Mouse (Mus musculus) neural tube, embryonic 15.5 days (tissue): ENCODE measurements around the gene Gm20388. TPM values are rescaled to one million over a fixed set of nuclear protein-coding genes. Genes with fewer than 3 reads are reported as not detected.

ENCODE experiments used
- ATAC-seq: fragments of 200-750 bp; cut with Nextera tagmentation; 2 replicates; pipeline ENCODE4 v1.8.0; 2017; ENCODE audit warnings: mild to moderate bottlenecking, moderate TSS enrichment, moderate library complexity; ENCODE audit not compliant: low FRiP score
- H3K27ac ChIP-seq: fragments of 300-500 bp; sonication (generic); replicated peaks from 2 replicates; pipeline ENCODE4 v1.5.1; 2015; ENCODE audit warnings: mild to moderate bottlenecking, inconsistent platforms
- H3K27me3 ChIP-seq: fragments of 300-500 bp; sonication (generic); replicated peaks from 2 replicates; pipeline ENCODE4 v1.6.1; 2015; ENCODE audit warnings: inconsistent platforms
- H3K36me3 ChIP-seq: fragments of 300-500 bp; sonication (generic); 2 replicates; pipeline ENCODE4 v1.6.1; 2015; ENCODE audit warnings: inconsistent platforms
- H3K4me1 ChIP-seq: fragments of 300-500 bp; sonication (generic); 2 replicates; pipeline ENCODE4 v1.6.1; 2015; ENCODE audit warnings: inconsistent platforms
- H3K4me2 ChIP-seq: fragments of 300-500 bp; sonication (generic); 2 replicates; pipeline ENCODE4 v1.6.1; 2015; ENCODE audit warnings: inconsistent platforms, mild to moderate bottlenecking, moderate library complexity
- H3K4me3 ChIP-seq: fragments of 300-500 bp; sonication (generic); replicated peaks from 2 replicates; pipeline ENCODE4 v1.5.1; 2015; ENCODE audit warnings: mild to moderate bottlenecking, inconsistent platforms
- H3K9ac ChIP-seq: fragments of 300-500 bp; sonication (generic); replicated peaks from 2 replicates; pipeline ENCODE4 v1.6.1; 2015; ENCODE audit warnings: mild to moderate bottlenecking, inconsistent platforms
- H3K9me3 ChIP-seq: fragments of 300-500 bp; sonication (generic); replicated peaks from 2 replicates; pipeline ENCODE4 v1.6.1; 2016; ENCODE audit warnings: inconsistent platforms
- WGBS: fragments of 180-500 bp; shearing (Covaris S2); methylation state at CpG from one replicate; pipeline ENCODE4 v1.1.7; 2015; ENCODE audit warnings: mixed read lengths; 5-methylcytosine and 5-hydroxymethylcytosine counted together
- polyA plus RNA-seq: library from polyadenylated mRNA; unstranded; fragments of >200 nt; fragmentation: Nextera tagmentation; extraction: Ambion mirVana; gene quantifications from 2 replicates; pipeline ENCODE4 v1.2.1, GENCODE M21; 2015

Gene Gm20388
- polyA plus RNA-seq, 1 experiment from 2014 or later = not detected

DNA sequence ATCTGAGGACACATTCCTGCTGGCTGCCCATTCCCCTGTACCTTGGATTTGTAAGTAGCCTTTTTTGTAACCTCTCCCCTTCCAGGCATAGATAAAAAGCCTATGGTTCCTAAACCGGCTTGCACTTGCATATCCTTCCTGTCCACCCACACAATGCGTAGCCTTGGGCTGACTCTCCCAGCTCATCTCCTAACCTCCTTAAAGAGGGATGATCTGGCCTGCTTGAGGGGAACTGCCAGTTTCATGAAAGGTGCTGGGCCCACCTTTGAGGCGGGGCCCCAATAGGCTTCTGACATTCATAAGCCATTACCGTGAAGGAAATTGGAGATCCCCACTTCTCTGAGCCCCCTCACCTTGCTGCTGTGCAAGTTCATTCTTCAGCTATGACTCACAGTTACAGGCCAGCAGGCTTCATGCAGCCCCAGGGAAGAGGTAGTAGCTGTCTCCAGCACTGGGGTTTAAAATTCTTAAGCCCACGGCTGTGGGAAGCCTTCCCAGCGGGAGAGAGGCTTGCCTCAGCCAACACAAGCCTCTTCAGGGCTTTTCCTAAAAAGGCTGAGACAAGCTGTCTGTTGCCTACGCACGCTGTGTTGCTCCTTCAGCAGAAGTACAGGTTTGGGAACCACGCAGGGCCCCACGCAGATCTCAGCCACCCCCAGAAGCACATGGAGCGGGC is 2551.0 kb downstream of the Gm20388 start:
- H3K27ac ChIP-seq = no peak overlapping the region
- no peak overlapping the region for H3K9ac ChIP-seq
- 60% methylated on average over 11 of the region's 11 CpGs for WGBS
- H3K9me3 ChIP-seq = no peaks in the 10 kb centered on the region
- H3K27me3 ChIP-seq = peaks cover 60% of the 10 kb centered on the region
- no peak overlapping the region for H3K4me3 ChIP-seq
- H3K4me2 ChIP-seq = no peak overlapping the region
- peaks cover 17% of the 10 kb centered on the region for H3K4me1 ChIP-seq
- H3K36me3 ChIP-seq = peaks cover 14% of the 10 kb centered on the region
- ATAC-seq = no peak

DNA sequence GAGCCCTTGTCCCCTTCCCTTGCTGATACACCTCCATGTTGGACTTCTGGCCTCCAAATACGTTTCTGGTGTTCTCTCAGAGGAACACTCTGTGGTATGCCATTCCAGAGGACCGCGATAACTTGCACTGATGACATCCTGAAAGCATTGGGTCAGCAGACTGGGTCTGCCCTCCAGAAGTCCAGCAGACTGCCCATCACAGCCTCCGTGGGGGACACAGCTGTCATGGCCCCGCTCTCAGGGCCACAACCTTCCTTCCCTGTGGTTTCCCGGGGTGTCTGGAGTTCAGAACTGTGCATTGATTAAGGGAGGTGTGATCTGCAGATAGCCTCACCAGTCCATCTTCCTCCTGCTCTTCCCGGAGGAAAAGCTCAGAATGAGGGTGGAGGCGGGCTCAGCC is 2551.9 kb downstream of the Gm20388 start:
- Histone ChIP-seq H3K27ac (no peak overlapping the region), H3K4me2 (no peak overlapping the region), H3K9me3 (no peaks in the 10 kb centered on the region), H3K4me3 (no peak overlapping the region), H3K27me3 (peaks cover 60% of the 10 kb centered on the region), H3K36me3 (peaks cover 19% of the 10 kb centered on the region), H3K9ac (no peak overlapping the region), H3K4me1 (peaks cover 17% of the 10 kb centered on the region)
- no peak for ATAC-seq
- WGBS = 75% methylated on average over 8 of the region's 8 CpGs

DNA sequence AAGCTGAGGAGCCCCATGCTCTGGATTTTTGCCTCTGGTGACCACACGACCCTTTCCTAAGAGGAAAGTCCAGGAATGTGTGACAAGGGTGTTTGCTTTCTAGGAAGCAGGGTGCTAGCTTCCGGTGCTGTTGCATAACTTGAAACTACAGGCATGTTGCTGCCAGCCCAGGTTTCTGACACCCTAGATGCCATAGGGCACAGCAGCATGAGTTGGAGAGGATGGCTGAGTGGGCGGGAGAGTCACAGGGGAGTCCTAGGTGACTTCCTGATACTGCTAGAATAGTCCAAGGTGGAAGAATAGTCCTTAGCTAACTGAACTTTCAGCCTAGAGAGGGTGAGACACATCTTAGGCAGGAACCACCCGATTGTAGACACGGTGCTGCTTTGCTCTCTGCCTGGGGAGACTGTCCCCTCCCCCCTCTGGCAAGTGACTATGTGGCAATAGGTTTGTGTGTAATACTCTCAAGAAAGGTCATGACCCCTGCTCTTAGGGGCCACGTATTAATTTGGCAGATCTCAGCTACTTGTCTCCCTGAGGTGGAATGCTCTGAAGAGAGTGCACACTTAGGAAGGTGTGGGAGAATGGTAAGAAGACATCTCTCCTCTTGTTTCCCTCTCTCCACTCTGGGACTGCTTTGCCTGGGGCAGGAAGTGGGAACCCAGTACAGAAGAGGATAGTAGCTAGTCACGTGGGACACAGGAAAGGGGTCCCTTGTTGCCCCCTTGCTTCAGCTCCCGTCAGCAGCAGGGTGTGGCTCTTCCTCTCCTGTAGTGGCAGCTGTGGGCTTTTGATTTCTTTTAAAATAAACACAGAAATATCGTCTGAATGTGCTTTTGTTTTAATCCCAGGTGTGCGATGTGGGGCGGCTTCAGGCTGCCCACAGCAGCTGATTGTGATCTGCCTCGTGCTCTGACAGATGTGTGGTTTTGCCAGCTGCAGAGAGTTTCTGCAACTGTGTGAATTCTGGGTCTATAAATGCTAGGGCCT is 2553.3 kb downstream of the Gm20388 start:
- no peak for ATAC-seq
- Histone ChIP-seq H3K4me3 (no peak overlapping the region), H3K36me3 (peaks cover 26% of the 10 kb centered on the region), H3K4me1 (peaks cover 17% of the 10 kb centered on the region), H3K9me3 (no peaks in the 10 kb centered on the region), H3K4me2 (no peak overlapping the region), H3K27me3 (peaks cover 50% of the 10 kb centered on the region), H3K9ac (no peak overlapping the region), H3K27ac (no peak overlapping the region)
- 68% methylated on average over 12 of the region's 12 CpGs for WGBS

DNA sequence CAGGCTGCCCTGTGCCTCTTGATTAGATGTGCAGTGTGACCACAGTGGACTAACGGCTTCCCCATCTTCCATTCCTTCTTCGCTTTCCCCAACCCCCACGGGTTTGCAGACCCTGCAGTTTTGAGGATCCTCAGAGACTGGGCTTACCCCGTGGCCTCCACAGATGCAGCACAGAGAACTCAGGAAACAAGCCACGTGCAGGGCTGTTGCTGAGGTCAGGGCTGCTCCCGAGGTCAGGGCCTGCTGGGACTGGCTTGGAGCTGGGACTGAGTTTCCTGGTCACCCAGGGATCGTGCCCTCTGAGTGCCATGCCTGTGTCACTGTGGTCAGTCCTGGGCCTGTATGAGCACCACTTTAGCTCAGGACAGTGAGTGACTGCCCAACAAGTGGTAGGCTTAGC is 2554.3 kb downstream of the Gm20388 start:
- peaks cover 33% of the 10 kb centered on the region for H3K36me3 ChIP-seq
- peaks cover 40% of the 10 kb centered on the region for H3K27me3 ChIP-seq
- H3K27ac ChIP-seq = no peak overlapping the region
- H3K4me3 ChIP-seq = no peak overlapping the region
- peaks cover 15% of the 10 kb centered on the region for H3K4me1 ChIP-seq
- WGBS = 72% methylated on average over 7 of the region's 7 CpGs
- H3K9ac ChIP-seq = no peak overlapping the region
- no peak overlapping the region for H3K4me2 ChIP-seq
- ATAC-seq = no peak
- H3K9me3 ChIP-seq = no peaks in the 10 kb centered on the region

DNA sequence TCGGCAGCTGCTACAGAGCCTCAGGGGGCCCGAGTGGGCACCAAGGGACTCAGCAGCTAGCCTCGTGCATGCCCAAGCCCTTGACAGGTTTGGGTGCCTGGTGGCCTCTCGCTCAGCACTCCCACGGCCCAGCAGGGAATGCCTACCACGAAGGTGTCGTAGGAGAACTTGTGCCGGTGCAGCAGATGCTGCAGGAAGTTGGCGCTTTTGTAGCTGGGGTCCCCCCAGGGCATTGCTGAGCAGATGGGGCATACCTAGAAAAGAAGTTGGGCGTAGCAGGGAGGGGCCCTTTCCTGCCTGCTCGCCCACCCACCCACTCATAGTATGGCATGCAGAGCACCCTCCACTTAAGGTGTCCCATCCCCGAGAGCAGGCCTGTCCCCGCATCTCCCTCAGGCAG is 2557.2 kb downstream of the Gm20388 start:
- H3K36me3 ChIP-seq = peaks cover 40% of the 10 kb centered on the region
- H3K27ac ChIP-seq = no peak overlapping the region
- no peak overlapping the region for H3K4me2 ChIP-seq
- WGBS = 87% methylated on average over 13 of the region's 13 CpGs
- no peak overlapping the region for H3K4me3 ChIP-seq
- H3K9ac ChIP-seq = no peak overlapping the region
- no peaks in the 10 kb centered on the region; the same call in 1 of the 2 replicates for H3K4me1 ChIP-seq
- H3K9me3 ChIP-seq = no peaks in the 10 kb centered on the region
- peaks cover 12% of the 10 kb centered on the region for H3K27me3 ChIP-seq
- ATAC-seq = no peak

DNA sequence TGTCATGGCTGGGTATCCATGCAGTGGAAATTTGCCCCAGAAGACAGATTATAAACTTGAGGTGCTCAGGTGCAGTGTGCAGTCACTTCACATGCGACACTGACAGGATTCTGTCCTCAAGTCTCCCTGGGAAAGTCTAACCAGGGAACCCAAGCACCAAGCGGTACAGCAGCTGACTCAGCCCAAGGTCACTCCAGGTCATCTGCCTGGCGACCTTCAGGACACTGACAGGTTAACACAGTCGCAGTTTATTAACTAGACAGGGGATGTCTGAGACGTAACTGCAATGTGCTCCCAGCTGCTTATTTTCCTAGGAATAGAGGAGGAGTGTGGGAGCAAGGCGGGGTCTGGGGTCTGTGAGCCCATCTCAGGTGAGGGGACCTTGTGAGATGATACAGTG is 2558.8 kb downstream of the Gm20388 start:
- peaks cover 51% of the 10 kb centered on the region for H3K36me3 ChIP-seq

DNA sequence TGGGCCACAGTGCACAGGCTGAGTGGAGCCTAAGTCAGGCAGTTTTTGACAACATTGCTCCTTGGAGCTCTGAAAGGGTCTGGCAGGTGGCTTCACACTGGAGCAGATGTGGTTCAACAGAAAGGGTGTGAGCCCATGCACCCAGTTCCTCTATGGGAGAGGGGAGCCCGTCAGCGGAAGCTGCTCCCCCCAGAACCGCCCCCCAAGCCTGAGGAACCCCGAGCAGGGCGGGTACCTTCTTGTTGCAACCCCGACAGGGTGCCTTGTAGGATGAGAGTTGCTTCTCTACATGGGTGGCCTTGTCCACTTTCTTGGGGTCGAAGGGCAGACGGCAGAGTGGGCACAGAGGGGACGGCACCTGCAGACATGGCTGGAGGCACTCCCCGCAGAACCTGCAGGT is 2559.3 kb downstream of the Gm20388 start:
- H3K4me1 ChIP-seq = peaks cover 17% of the 10 kb centered on the region
- H3K9ac ChIP-seq = no peak overlapping the region
- no peak for ATAC-seq
- H3K9me3 ChIP-seq = no peaks in the 10 kb centered on the region
- H3K27me3 ChIP-seq = no peaks in the 10 kb centered on the region
- no peak overlapping the region for H3K27ac ChIP-seq
- 89% methylated on average over 10 of the region's 10 CpGs for WGBS
- H3K4me2 ChIP-seq = no peak overlapping the region
- H3K4me3 ChIP-seq = no peak overlapping the region
- peaks cover 51% of the 10 kb centered on the region for H3K36me3 ChIP-seq

More for the DNA sequence above, 2558.8 kb downstream of the Gm20388 start:
- no peak for ATAC-seq
- no peaks in the 10 kb centered on the region for H3K27me3 ChIP-seq
- H3K4me3 ChIP-seq = no peak overlapping the region
- H3K27ac ChIP-seq = no peak overlapping the region
- H3K9me3 ChIP-seq = no peaks in the 10 kb centered on the region
- H3K9ac ChIP-seq = no peak overlapping the region
- H3K4me2 ChIP-seq = no peak overlapping the region
- H3K4me1 ChIP-seq = peaks cover 11% of the 10 kb centered on the region
- 83% methylated on average over 6 of the region's 6 CpGs for WGBS

DNA sequence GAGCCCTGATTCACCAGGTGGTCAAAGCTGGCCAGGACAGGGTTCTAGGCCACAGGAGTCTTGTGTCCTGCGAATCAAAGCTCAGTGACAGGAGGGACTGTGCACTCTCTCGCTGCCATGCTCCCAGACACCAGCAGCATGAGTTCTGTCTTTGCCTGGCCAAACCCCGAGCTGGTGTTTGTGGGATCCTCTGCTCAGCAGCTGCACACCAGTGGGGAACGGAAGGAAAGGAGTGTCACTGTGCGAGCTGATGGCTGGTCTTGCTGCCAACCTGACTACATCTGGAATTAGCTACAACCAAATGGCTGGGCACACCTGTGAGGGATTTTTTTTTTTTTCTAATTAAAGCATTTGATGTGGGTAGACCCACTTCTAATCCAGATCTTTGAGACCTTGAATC is 2560.1 kb downstream of the Gm20388 start:
- WGBS = 92% methylated on average over 5 of the region's 5 CpGs
- Histone ChIP-seq H3K4me2 (no peak overlapping the region), H3K4me1 (peaks cover 20% of the 10 kb centered on the region), H3K27me3 (no peaks in the 10 kb centered on the region), H3K36me3 (peaks cover 46% of the 10 kb centered on the region), H3K9ac (no peak overlapping the region), H3K27ac (no peak overlapping the region), H3K4me3 (no peak overlapping the region), H3K9me3 (no peaks in the 10 kb centered on the region)
- no peak for ATAC-seq

DNA sequence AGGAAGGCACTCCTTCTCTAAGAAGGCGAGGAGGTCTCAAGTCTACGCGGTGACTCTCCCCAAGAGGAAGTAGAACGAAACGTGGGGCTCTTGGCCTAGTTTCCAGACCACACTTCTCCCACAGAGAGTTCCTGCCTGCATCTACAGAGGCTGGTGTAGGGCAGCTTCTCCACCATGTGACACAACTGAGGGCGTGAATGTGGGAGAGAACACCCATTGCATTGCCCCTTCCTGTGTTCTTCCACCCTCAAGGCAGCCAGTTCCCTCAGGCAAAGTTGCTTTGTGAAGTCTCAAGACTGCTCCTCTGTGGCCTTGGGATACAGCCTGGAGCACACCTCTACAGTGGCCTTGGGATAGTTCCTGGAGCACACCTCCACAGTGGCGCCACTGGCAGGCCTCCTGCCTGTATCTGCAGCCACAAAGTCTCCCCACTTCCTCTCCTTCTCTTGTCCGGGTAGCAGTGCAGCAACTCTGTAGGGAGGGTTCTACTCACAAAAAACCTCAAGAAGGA is 2563.3 kb downstream of the Gm20388 start:
- H3K36me3 ChIP-seq = peaks cover 40% of the 10 kb centered on the region
- no peaks in the 10 kb centered on the region for H3K9me3 ChIP-seq
- WGBS = 97% methylated on average over 8 of the region's 8 CpGs
- no peak overlapping the region for H3K27ac ChIP-seq
- H3K4me3 ChIP-seq = no peak overlapping the region
- peaks cover 33% of the 10 kb centered on the region for H3K4me1 ChIP-seq
- H3K9ac ChIP-seq = no peak overlapping the region
- no peaks in the 10 kb centered on the region for H3K27me3 ChIP-seq
- no peak for ATAC-seq
- no peak overlapping the region for H3K4me2 ChIP-seq

DNA sequence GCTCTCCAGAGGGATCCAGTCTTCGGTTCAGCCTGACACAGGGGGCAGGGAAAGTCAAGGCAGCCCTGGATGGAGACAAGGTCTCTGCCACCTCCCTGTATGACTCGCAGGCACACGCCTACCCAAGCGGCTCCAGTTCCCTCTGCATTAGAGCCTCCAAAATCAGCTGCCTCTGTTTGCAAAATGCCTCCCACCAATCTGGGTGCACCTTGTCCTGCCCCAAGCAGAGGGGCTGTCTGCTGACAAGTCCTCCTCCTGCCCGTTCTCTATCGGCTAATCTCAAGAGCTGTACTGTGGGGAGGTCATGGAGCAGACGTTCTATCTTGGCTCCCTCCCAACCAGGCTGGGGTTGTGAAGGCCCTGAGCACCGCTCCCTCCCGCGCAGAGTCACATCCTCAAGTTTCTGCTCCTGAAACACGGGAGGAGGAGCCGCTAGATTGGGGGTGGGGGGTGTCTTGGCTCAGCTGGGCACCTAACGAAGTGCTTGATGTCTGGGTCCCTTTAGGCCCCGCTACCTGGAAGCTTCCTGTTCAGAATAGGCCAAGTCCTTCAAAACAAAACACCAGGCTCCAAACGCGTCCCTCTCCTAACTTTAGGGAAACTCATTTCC is 2564.4 kb downstream of the Gm20388 start:
- peak overlapping the region; percentile 96 for H3K9ac ChIP-seq
- H3K27ac ChIP-seq = peak overlapping the region; percentile 89
- H3K36me3 ChIP-seq = peaks cover 44% of the 10 kb centered on the region
- peak overlapping the region; percentile 84 for H3K4me2 ChIP-seq
- WGBS = 14% methylated on average over 16 of the region's 16 CpGs
- H3K4me1 ChIP-seq = peaks cover 33% of the 10 kb centered on the region
- H3K27me3 ChIP-seq = no peaks in the 10 kb centered on the region
- no peaks in the 10 kb centered on the region for H3K9me3 ChIP-seq
- ATAC-seq = no peak; the same call in 1 of the 2 replicates
- H3K4me3 ChIP-seq = peak overlapping the region; percentile 100

DNA sequence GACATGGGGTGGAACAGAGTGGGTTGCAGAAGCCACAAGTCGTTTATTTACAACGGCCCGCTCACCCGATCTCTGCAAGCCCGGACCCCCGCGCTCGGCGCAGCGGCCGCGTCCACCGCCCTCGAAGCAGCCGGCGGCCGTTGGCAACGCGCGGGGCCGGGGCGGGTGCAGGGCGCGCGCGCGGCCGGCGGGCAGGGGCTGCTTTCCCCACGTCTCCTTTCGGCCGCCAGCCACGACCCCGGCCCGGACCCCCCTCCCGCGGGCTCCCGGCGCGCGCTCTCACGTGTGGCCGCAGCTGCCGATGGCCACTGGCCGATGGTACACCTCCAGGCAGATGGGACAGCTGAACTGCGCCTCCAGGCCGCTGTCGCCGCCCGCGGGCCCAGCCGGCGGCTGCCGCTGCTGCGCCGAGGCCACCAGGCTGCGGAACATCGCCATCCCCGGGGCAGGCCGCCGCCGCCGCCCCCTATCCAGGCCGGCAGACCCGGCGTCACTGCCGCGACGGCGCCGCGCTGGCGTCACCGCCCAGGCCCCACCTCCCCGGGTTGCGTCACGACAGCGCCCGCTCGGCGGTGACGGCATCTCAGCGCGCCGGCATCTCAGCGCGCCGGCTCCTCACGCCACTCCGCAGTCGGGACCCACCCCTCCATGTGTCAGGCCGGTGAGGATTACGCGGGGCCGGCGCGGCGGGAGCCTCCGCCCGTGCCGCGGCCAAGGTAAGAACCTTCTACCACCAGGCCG is 2565.1 kb downstream of the Gm20388 start, which contains the start of the genes Rnf166 and Ctu2:
Gene Rnf166 (minus strand): TSS at position 485 of the 741 bp plus-strand sequence.
Gene Ctu2 (plus strand): TSS at position 564 of the 741 bp plus-strand sequence.
- no peaks in the 10 kb centered on the region for H3K27me3 ChIP-seq
- H3K27ac ChIP-seq = peak within 1 kb of the TSS; percentile 89
- peak; percentile 95 for ATAC-seq
- H3K4me2 ChIP-seq = peak within 1 kb of the TSS; percentile 84
- H3K4me1 ChIP-seq = peaks cover 33% of the 10 kb centered on the region
- WGBS = under 1% methylated on average over 81 of the region's 103 CpGs
- peak within 1 kb of the TSS; percentile 100 for H3K4me3 ChIP-seq
- H3K9ac ChIP-seq = peak within 1 kb of the TSS; percentile 96
- H3K36me3 ChIP-seq = peaks cover 45% of the 10 kb centered on the region
- H3K9me3 ChIP-seq = no peaks in the 10 kb centered on the region
